Mouse (Mus musculus) cerebellum, postnatal 14 days (tissue): ENCODE measurements around the gene Dnpep.

ENCODE experiments used
- DNase-seq, 2 experiments: peaks; one replicate each; pipeline ENCODE4 v3.0.0; 2021; ENCODE audit warnings: mixed read lengths in 2 of 2

Dnpep gene

GRCm38 (mm10) chr1:75327461-75327860, 9.7 kb upstream of the Dnpep start:
- DNase-seq = no peak

- no peak for DNase-seq
Measured at GRCm38 (mm10) chr1:75319166-75319565, 1.4 kb upstream of the Dnpep start.

GRCm38 (mm10) chr1:75318736-75319135, 946 bp upstream of the Dnpep start:
- no peak for DNase-seq

GRCm38 (mm10) chr1:75318301-75318700, 511 bp upstream of the Dnpep start:
- peak in 1 of 2 experiments; percentile 21 for DNase-seq

GRCm38 (mm10) chr1:75316861-75317240, 939 bp downstream of the Dnpep start:
- DNase-seq = peak; percentile 86 to 87

GRCm38 (mm10) chr1:75315456-75316365, 2.1 kb downstream of the Dnpep start:
- peak; percentile 20 to 36 for DNase-seq

- DNase-seq = peak; percentile 9 to 20
Measured at GRCm38 (mm10) chr1:75315011-75315410, 2.8 kb downstream of the Dnpep start.

- no peak for DNase-seq
Measured at GRCm38 (mm10) chr1:75311694-75312093, 6.1 kb downstream of the Dnpep start.

- no peak for DNase-seq
Measured at GRCm38 (mm10) chr1:75304662-75305061, 13.1 kb downstream of the Dnpep start.

- DNase-seq = no peak
Measured at GRCm38 (mm10) chr1:75294294-75294693, 23.5 kb downstream of the Dnpep start.

- no peak for DNase-seq
Measured at GRCm38 (mm10) chr1:75293331-75293701, 24.5 kb downstream of the Dnpep start.

GRCm38 (mm10) chr1:75292476-75293330, 25.1 kb downstream of the Dnpep start:
- DNase-seq = no peak

- DNase-seq = peak; percentile 23 to 32
Measured at GRCm38 (mm10) chr1:75291321-75291720, 26.5 kb downstream of the Dnpep start.

GRCm38 (mm10) chr1:75290582-75290981, 27.2 kb downstream of the Dnpep start:
- DNase-seq = peak; percentile 83 to 87

GRCm38 (mm10) chr1:75289888-75290431, 27.8 kb downstream of the Dnpep start:
- no peak for DNase-seq

GRCm38 (mm10) chr1:75289376-75289775, 28.4 kb downstream of the Dnpep start:
- peak; percentile 30 to 48 for DNase-seq

- DNase-seq = no peak
Measured at GRCm38 (mm10) chr1:75284911-75285310, 32.9 kb downstream of the Dnpep start.

- DNase-seq = no peak
Measured at GRCm38 (mm10) chr1:75283017-75283416, 34.8 kb downstream of the Dnpep start.

- peak; percentile 16 to 37 for DNase-seq
Measured at GRCm38 (mm10) chr1:75278228-75278627, 39.6 kb downstream of the Dnpep start, which contains the start of gene Resp18. TSS of gene Resp18 (minus strand) at chr1:75278415.

- peak; percentile 26 to 28 for DNase-seq
Measured at GRCm38 (mm10) chr1:75277195-75278188, 40.3 kb downstream of the Dnpep start.

GRCm38 (mm10) chr1:75264091-75264880, 53.5 kb downstream of the Dnpep start, which contains the start of gene Ptprn:
TSS of gene Ptprn (minus strand) at chr1:75264502.
- peak; percentile 80 to 82 for DNase-seq
